23 mouse cellular contexts compared by ENCODE assay signal in the genomic region with DNA sequence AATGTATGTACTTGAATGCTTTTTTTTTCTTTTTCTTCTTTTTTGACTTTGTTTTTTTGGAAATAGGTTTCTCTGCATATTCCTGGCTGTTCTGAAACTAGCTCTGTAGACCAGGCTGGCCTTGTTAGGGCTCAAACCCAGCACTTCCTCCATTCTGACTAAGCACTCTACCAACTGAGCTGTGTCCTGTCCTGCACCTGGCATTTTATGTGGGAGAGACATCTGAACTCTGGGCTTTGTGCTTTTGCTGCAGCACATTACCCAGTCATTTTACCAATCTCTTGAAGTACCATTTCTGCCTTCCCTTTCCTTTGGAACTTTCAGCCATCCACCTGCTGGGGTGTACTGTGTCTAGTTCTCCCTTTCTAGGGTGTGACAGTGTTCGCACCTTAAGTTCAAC. TPM values are rescaled to one million over a fixed set of nuclear protein-coding genes. Genes with fewer than 3 reads are reported as not detected.
A peak's percentile ranks its signal among the peaks of the same experiment; 100 is the strongest.
DNase-seq lines count a peak whose midpoint lies in the region; ATAC-seq and TF ChIP-seq lines count a peak whose summit lies in the region.
"Had no signal": no experiment of that assay in that cellular context is flagged by ENCODE, and none has a peak within 500 bp of the region (broad histone marks: within the 10 kb centered on the region; RNA-seq: fewer than 3 reads in every experiment).

No protein-coding gene starts in this region.

- no peaks in the 10 kb centered on the region for H3K27me3 ChIP-seq in forebrain, postnatal 0 days (ENCODE audit: insufficient read depth, low read length)
- H3K27me3 ChIP-seq in forebrain, embryonic 12.5 days, result no peaks in the 10 kb centered on the region
- H3K27me3 ChIP-seq in intestine, postnatal 0 days (replicated peaks; ENCODE audit: control insufficient read depth, insufficient read depth, low read length), result no peaks in the 10 kb centered on the region
- H3K27me3 ChIP-seq in intestine, embryonic 15.5 days (replicated peaks), result no peaks in the 10 kb centered on the region
- no peaks in the 10 kb centered on the region for H3K27me3 ChIP-seq in neural tube, embryonic 14.5 days (ENCODE audit: control insufficient read depth, insufficient read depth, low read length)
- H3K27me3 ChIP-seq: neural tube, embryonic 12.5 days had no signal

- no peak for ATAC-seq in forebrain, postnatal 0 days
- no peak for ATAC-seq in forebrain, embryonic 12.5 days (ENCODE audit: low FRiP score)
- ATAC-seq in intestine, postnatal 0 days, result no peak
- no peak for ATAC-seq in intestine, embryonic 15.5 days
- no peak; the same call in 1 of the 2 replicates for ATAC-seq in neural tube, embryonic 14.5 days (ENCODE audit: low read depth)

- no peak overlapping the region for H3K27ac ChIP-seq in forebrain, postnatal 0 days (ENCODE audit: low read depth, low read length)
- H3K27ac ChIP-seq in forebrain, embryonic 12.5 days, result no peak overlapping the region
- H3K27ac ChIP-seq in intestine, postnatal 0 days (ENCODE audit: low read depth, low read length), result peak overlapping the region; percentile 5; the same call in 1 of the 2 replicates
- H3K27ac ChIP-seq in intestine, embryonic 15.5 days, result no peak overlapping the region
- H3K27ac ChIP-seq in neural tube, embryonic 14.5 days (ENCODE audit: low read depth, low read length), result 0 out of 2 replicates have a peak overlapping the region, but pooled peaks have one; percentile 4
- H3K27ac ChIP-seq: hindbrain, embryonic 14.5 days; neural tube, embryonic 12.5 days had no signal

- no peak overlapping the region for H3K4me3 ChIP-seq in forebrain, postnatal 0 days (ENCODE audit: low read depth, low read length)
- H3K4me3 ChIP-seq in forebrain, embryonic 12.5 days (replicated peaks), result no peak overlapping the region
- H3K4me3 ChIP-seq in intestine, postnatal 0 days (ENCODE audit: low read depth, low read length), result no peak overlapping the region
- no peak overlapping the region for H3K4me3 ChIP-seq in intestine, embryonic 15.5 days (replicated peaks)
- H3K4me3 ChIP-seq in neural tube, embryonic 14.5 days (ENCODE audit: low read depth, low read length), result no peak overlapping the region
- H3K4me3 ChIP-seq: neural tube, embryonic 12.5 days had no signal

- H3K4me2 ChIP-seq in forebrain, postnatal 0 days (ENCODE audit: low read depth), result no peak overlapping the region
- H3K4me2 ChIP-seq in forebrain, embryonic 12.5 days, result no peak overlapping the region
- H3K4me2 ChIP-seq in intestine, postnatal 0 days (replicated peaks; ENCODE audit: low read depth), result no peak overlapping the region
- no peak overlapping the region for H3K4me2 ChIP-seq in intestine, embryonic 15.5 days (replicated peaks)
- H3K4me2 ChIP-seq in neural tube, embryonic 14.5 days (ENCODE audit: low read depth, low read length), result no peak overlapping the region
- H3K4me2 ChIP-seq: hindbrain, embryonic 14.5 days; liver, embryonic 11.5 days; neural tube, embryonic 12.5 days had no signal

- no peak for TF ChIP-seq CTCF in forebrain, postnatal 0 days (IDR thresholded peaks at IDR 0.05; ENCODE audit: low read depth)
- no peak for TF ChIP-seq CTCF in intestine, postnatal 0 days (IDR thresholded peaks at IDR 0.05; ENCODE audit: low read depth)

- WGBS in forebrain, postnatal 0 days, result 76% methylated on average over 1 of the region's 1 CpGs
- WGBS in forebrain, embryonic 12.5 days, result 88% methylated on average over 1 of the region's 1 CpGs
- WGBS in intestine, postnatal 0 days, result 53% methylated on average over 1 of the region's 1 CpGs
- WGBS in intestine, embryonic 15.5 days, result 87% methylated on average over 1 of the region's 1 CpGs
- 53% methylated on average over 1 of the region's 1 CpGs for WGBS in neural tube, embryonic 14.5 days

- no peaks in the 10 kb centered on the region for H3K36me3 ChIP-seq in forebrain, postnatal 0 days (ENCODE audit: insufficient read depth)
- no peaks in the 10 kb centered on the region for H3K36me3 ChIP-seq in forebrain, embryonic 12.5 days (replicated peaks)
- H3K36me3 ChIP-seq in intestine, postnatal 0 days (ENCODE audit: control insufficient read depth, insufficient read depth), result no peaks in the 10 kb centered on the region
- no peaks in the 10 kb centered on the region for H3K36me3 ChIP-seq in intestine, embryonic 15.5 days
- no peaks in the 10 kb centered on the region for H3K36me3 ChIP-seq in neural tube, embryonic 14.5 days (ENCODE audit: control insufficient read depth, insufficient read depth, low read length)
- H3K36me3 ChIP-seq: neural tube, embryonic 12.5 days had no signal

- H3K4me1 ChIP-seq in forebrain, postnatal 0 days (ENCODE audit: insufficient read depth), result peaks cover 7% of the 10 kb centered on the region
- peaks cover 37% of the 10 kb centered on the region for H3K4me1 ChIP-seq in forebrain, embryonic 12.5 days
- no peaks in the 10 kb centered on the region for H3K4me1 ChIP-seq in intestine, postnatal 0 days (replicated peaks; ENCODE audit: control insufficient read depth, insufficient read depth, low read length)
- H3K4me1 ChIP-seq in intestine, embryonic 15.5 days (replicated peaks), result peaks cover 11% of the 10 kb centered on the region; the same call in 1 of the 2 replicates
- H3K4me1 ChIP-seq in neural tube, embryonic 14.5 days (ENCODE audit: control insufficient read depth, insufficient read depth, low read length), result peaks cover 34% of the 10 kb centered on the region

- 0 out of 2 replicates have a peak overlapping the region, but pooled peaks have one; percentile 10 for H3K9ac ChIP-seq in forebrain, postnatal 0 days
- no peak overlapping the region for H3K9ac ChIP-seq in forebrain, embryonic 12.5 days
- no peak overlapping the region for H3K9ac ChIP-seq in intestine, postnatal 0 days (ENCODE audit: low read depth, low read length)
- H3K9ac ChIP-seq in intestine, embryonic 15.5 days, result no peak overlapping the region
- H3K9ac ChIP-seq in neural tube, embryonic 14.5 days (replicated peaks; ENCODE audit: low read depth, low read length), result no peak overlapping the region
- H3K9ac ChIP-seq: hindbrain, embryonic 14.5 days; neural tube, embryonic 12.5 days had no signal

- no peaks in the 10 kb centered on the region for H3K9me3 ChIP-seq in forebrain, postnatal 0 days (ENCODE audit: low read length)
- no peaks in the 10 kb centered on the region for H3K9me3 ChIP-seq in forebrain, embryonic 12.5 days
- no peaks in the 10 kb centered on the region for H3K9me3 ChIP-seq in intestine, postnatal 0 days (ENCODE audit: control insufficient read depth)
- no peaks in the 10 kb centered on the region for H3K9me3 ChIP-seq in intestine, embryonic 15.5 days
- H3K9me3 ChIP-seq in neural tube, embryonic 14.5 days (ENCODE audit: control insufficient read depth, low read length), result no peaks in the 10 kb centered on the region
- H3K9me3 ChIP-seq: neural tube, embryonic 12.5 days had no signal

- no peak for DNase-seq in forebrain, postnatal 0 days
- peak; percentile 72 for DNase-seq in A20 (ENCODE audit: low read depth, low spot score)
- DNase-seq in layer of hippocampus, postnatal 14 days (ENCODE audit: low spot score in 2 of 2), result no peak
- DNase-seq: adrenal gland, postnatal 14 days; cerebellum, adult 11-12 months; embryo, embryonic 11 days; gastrocnemius, postnatal 25 days; heart, postnatal 14 days; kidney, adult 11 months; kidney, postnatal 10 days; layer of hippocampus, postnatal 36 days; left cerebral cortex, postnatal 4 days; lung, adult 18-20 months; lung, postnatal 36 days; right cerebral cortex, postnatal 25 days; thymus, postnatal 14 days had no signal

RNA-seq across cellular contexts. Expression of a gene that starts 7.4 kb away (rescaled TPM):
- 114 and 127 TPM in 2 replicates for total RNA-seq in forebrain, postnatal 0 days (2014; rRNA removed)
- polyA plus RNA-seq in forebrain, postnatal 0 days (2015; fragmentation: Nextera tagmentation; extraction: Ambion mirVana), result 37.8 and 44.7 TPM in 2 replicates
- polyA plus RNA-seq in forebrain, embryonic 12.5 days (2016; fragmentation: Nextera tagmentation; extraction: Ambion mirVana), result 72.2 and 75.5 TPM in 2 replicates
- 31.9 and 37.5 TPM in 2 replicates for polyA plus RNA-seq in intestine, postnatal 0 days (2015; fragmentation: Nextera tagmentation; extraction: Ambion mirVana)
- 36.9 and 41.3 TPM in 2 replicates for polyA plus RNA-seq in intestine, embryonic 15.5 days (2015; fragmentation: Nextera tagmentation; extraction: Ambion mirVana)
- 65.3 and 70.6 TPM in 2 replicates for polyA plus RNA-seq in neural tube, embryonic 14.5 days (2014; fragmentation: Nextera tagmentation; extraction: Ambion mirVana)
- 100 to 1,000 TPM in 1 of 2 experiments, 10 to 100 TPM in 1; 97.9 to 109 TPM for total RNA-seq in layer of hippocampus, postnatal 14 days (2021)

Comparison
In these comparisons a context has a peak if more than half of its experiments do, and no peak if none do; other contexts are left out.
1. H3K27ac ChIP-seq: peak in intestine, postnatal 0 days (single experiment) and neural tube, embryonic 14.5 days (single experiment); none in forebrain, postnatal 0 days (single experiment), forebrain, embryonic 12.5 days (single experiment) and intestine, embryonic 15.5 days (single experiment).